Mouse (Mus musculus) frontal cortex, adult 2 months (tissue): Measurements from ENCODE around the gene Aen. TPM values are rescaled to one million over a fixed set of nuclear protein-coding genes. Genes with fewer than 3 reads are reported as not detected.

ENCODE experiments used
- DNase-seq, 2 experiments: peaks; one replicate each; pipeline ENCODE4 v3.0.0; 2022; ENCODE audit warnings: low spot score in 1 of 2; ENCODE audit errors: extremely low spot score in 1 of 2
- polyA plus RNA-seq: library from polyadenylated mRNA; depleted of rRNA; stranded (reverse); fragments of >200 nt; gene quantifications from 2 replicates; pipeline ENCODE4 v1.2.3, GENCODE M21; 2012; rRNA removed

Aen gene
- polyA plus RNA-seq, 1 experiment = 23.0 TPM

DNA sequence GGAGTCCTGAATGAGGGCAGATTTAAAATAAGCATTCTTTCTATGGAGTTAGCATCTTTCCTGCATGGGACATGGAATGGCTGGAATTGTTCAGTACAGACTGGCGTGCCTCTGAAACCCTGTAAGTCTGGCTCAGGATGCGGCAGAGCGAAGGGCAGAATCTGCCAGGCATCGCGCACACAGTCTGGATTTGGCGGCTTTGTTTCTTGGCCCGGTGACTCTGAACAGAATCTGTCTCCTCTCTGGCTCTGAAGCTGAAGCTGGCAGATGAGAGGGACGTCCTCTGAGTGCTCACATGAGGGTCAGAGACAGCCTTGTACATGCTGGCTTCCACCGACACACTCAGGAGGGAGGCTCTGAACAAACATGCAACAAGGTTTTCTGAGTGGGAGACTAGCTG lies 30.5 kb downstream of the Aen start:
- DNase-seq = no peak

GRCm38 (mm10) chr7:78927266-78927665 lies 31.6 kb downstream of the Aen start:
- no peak for DNase-seq

DNA sequence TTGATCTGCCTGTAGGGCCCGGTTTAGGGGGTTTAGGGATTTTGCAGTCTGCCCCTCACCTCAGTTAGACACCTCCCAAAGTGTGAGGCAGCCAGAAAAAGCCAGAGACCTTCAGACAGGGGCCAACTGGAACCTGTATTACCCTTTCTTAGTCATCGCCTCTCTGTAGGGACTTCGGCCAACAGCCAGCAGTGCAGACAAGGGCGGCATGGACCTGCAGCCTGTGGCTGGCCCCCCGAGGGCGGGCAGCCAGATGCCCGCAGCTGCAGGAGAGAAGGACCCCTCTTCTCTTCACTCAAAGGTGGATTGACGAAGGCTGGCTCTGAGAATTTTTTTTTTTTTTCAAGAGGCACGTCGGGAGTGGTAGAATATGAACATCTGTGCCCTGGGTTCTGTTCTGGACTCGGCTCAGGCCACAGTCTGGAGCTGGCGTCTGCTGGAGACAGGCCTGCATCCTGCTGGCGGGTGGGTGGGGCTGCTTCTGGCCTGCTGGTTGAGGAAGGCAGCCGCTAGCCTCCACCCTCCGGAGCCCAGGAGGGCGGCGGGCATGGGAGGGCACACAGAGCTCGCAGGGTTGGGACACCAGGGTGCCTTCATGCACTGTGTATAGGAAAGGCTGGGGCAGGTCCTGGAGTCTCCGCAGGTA lies 43.4 kb downstream of the Aen start:
- no peak for DNase-seq

DNA sequence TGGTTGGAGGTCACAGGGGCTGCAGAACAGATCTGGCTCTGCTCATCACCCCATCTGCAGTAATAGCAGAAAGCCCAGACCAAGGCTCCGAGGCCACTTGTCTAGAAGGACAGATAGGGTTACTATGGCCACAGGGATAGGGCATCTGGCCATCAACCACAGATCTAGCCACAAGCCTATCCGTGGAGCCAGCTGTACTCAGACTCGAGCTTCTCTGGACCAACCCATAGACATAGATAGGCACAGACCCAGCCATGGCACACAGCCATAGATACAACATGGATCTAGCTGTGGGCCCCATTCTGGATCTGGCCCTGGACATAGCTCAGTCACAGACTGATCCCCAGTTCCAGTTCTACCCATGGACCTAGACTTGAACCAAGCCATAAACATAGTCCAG lies 45.3 kb downstream of the Aen start:
- DNase-seq = no peak

DNA sequence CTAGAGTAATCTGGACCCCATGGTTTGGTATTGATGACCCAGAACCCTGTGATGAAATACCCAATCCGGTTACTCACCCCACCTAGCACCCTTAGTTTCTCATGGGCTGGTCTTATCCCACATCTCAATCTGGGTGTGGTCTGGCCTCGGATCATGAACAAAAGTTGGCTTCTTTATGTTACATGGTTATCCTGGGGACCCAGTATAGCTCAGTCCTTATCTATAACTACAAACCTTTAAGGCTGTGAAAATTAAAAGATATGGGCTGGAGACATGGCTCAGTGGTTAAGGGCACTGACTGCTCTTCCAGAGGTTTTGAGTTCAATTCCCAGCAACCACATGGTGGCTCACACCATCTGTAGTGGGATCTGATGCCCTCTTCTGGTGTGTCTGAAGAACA lies 46.9 kb downstream of the Aen start:
- no peak for DNase-seq

DNA sequence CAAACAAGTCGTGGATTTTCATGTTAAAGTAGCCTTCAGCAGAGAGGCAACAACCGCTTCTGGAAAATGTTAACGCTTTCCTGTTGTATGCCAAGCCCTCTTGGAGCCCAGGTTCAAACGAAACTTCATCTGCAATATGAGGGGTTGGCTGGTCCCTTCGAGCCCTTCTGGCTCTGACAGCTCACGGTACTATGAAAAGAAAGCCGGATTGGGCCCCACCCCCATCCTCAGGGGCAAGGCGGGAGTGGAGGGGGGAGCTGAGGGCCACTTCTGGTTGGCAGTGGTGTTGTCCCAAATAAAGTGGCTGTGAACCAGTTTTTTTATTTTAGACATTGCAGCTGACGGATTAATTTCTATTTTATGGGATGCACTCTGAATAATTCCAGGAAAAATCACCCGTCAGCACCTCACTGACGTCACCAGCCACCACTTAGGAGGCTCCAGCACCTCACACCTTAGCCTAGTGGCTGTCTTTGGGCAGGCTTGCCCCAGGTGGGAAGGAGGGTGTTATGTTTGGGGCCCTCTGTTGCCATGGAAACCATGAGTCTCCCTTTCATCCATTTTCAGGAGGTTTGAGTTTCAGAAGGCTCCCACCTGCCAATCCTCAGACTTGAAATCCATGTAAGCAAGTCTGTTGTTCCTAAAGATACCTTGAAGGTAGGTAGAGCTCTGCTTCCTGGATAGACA lies 58.4 kb downstream of the Aen start:
- DNase-seq = no peak

GRCm38 (mm10) chr7:78954619-78955018 lies 59.0 kb downstream of the Aen start:
- DNase-seq = no peak

- no peak for DNase-seq
These were observed 59.4 kb downstream of the Aen start for GRCm38 (mm10) chr7:78955086-78955485.

DNA sequence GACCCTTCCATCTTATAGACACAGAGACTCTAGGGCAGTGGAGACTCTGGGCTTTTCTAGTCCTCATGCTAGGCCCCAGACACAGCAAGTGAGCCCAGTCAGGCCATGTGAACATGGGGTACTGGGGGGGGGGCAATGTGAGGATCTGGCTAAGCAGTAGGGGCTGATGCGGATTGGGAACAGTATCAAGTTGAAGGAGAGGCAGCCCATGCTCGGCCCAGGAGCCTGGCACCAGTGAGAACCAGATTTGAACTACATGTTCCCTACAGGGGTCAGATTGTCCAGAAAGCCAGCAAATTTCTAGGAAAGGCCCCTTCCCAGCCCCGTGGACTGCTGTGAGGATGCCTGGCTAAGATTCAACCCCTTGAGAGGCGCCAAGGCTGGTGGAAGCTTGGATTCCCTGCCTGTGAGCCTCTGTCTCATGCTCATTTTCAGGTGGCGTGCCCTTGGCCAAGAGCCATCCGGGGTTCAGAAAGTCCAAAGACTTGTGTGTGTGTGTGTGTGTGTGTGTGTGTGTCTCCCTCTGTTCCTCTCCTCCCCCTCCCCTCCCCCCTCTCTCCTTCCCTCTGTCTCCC lies 62.9 kb downstream of the Aen start:
- no peak for DNase-seq

Other genes with a start within 250 kb of the Aen start
- 72.0 and 76.9 TPM in 2 replicates for gene Ntrk3, start 157.8 kb upstream of the Aen start, polyA plus RNA-seq
- gene Mrps11, start 112.7 kb upstream of the Aen start, polyA plus RNA-seq = 64.7 and 66.4 TPM in 2 replicates
- gene Mrpl46, start 112.3 kb upstream of the Aen start, polyA plus RNA-seq = 34.9 and 35.3 TPM in 2 replicates
- 6.5 and 7.0 TPM in 2 replicates for gene Det1, start 48.6 kb upstream of the Aen start, polyA plus RNA-seq
- 3.1 and 4.7 TPM in 2 replicates for gene Isg20, start 17.6 kb downstream of the Aen start, polyA plus RNA-seq
- gene Acan, start 157.6 kb downstream of the Aen start, polyA plus RNA-seq = 2.5 and 3.3 TPM in 2 replicates
- 4.2 and 4.5 TPM in 2 replicates for gene Hapln3, start 235.2 kb downstream of the Aen start, polyA plus RNA-seq